Mouse (Mus musculus) C2C12 (cell line): ENCODE results near the gene Psmb9. TPM values are rescaled to one million over a fixed set of nuclear protein-coding genes. Genes with fewer than 3 reads are reported as not detected.
"Not testable (repeated sequence)": the region's sequence is repeated elsewhere in the genome, so short reads cannot be mapped to it uniquely, and the experiment has no call there.

Experiments used
- H3K27me3 ChIP-seq: one replicate; pipeline ENCODE4 v1.6.1; 2011; ENCODE audit not compliant: control insufficient read depth, insufficient read depth, insufficient read length
- H3K36me3 ChIP-seq: one replicate; pipeline ENCODE4 v1.6.1; 2011; ENCODE audit not compliant: control insufficient read depth, insufficient read depth
- H3K4me3 ChIP-seq: one replicate; pipeline ENCODE4 v1.5.1; 2011; ENCODE audit warnings: mild to moderate bottlenecking, control low read depth; ENCODE audit not compliant: poor library complexity, insufficient read depth, severe bottlenecking
- H3K79me2 ChIP-seq: one replicate; pipeline ENCODE4 v1.6.1; 2011; ENCODE audit not compliant: control insufficient read depth, insufficient read depth
- H3K79me3 ChIP-seq: one replicate; pipeline ENCODE4 v1.6.1; 2011; ENCODE audit warnings: low read depth, control low read depth
- H3ac ChIP-seq: one replicate; pipeline ENCODE3; 2011; ENCODE audit warnings: low read depth; ENCODE audit not compliant: control insufficient read depth, insufficient read length
- CEBPB ChIP-seq: IDR thresholded peaks from one replicate; pipeline ENCODE4 v1.6.1; 2011; ENCODE audit warnings: low read depth, mild to moderate bottlenecking, control low read depth, moderate library complexity
- CTCF ChIP-seq: IDR thresholded peaks from one replicate; pipeline ENCODE4 v1.5.1; 2011; ENCODE audit not compliant: control insufficient read depth, insufficient read depth, insufficient read length
- FOSL1 ChIP-seq: IDR thresholded peaks from one replicate; pipeline ENCODE4 v1.8.0; 2011; ENCODE audit warnings: mild to moderate bottlenecking, low read length; ENCODE audit not compliant: poor library complexity, insufficient read depth, severe bottlenecking
- MAX ChIP-seq: IDR thresholded peaks from one replicate; pipeline ENCODE4 v1.6.1; 2011; ENCODE audit warnings: mild to moderate bottlenecking, control low read depth
- MYOD1 ChIP-seq: IDR thresholded peaks from one replicate; pipeline ENCODE4 v1.6.1; 2011; ENCODE audit warnings: low read depth; ENCODE audit not compliant: control insufficient read depth, insufficient read length
- MYOG ChIP-seq: IDR thresholded peaks from one replicate; pipeline ENCODE4 v1.6.1; 2011; ENCODE audit not compliant: control insufficient read depth, insufficient read length; ENCODE audit errors: extremely low read depth
- USF1 ChIP-seq: IDR thresholded peaks from one replicate; pipeline ENCODE4 v1.6.1; 2011; ENCODE audit warnings: low read depth, mild to moderate bottlenecking, control low read depth, moderate library complexity
- polyA plus RNA-seq: library from polyadenylated mRNA; unstranded; fragments of >200 nt; fragmentation: generic; extraction: Trizol; gene quantifications from one replicate; pipeline ENCODE4 v1.2.1, GENCODE M21; 2012; ENCODE audit warnings: missing spikeins

Gene Psmb9
- polyA plus RNA-seq, 1 experiment: 0.07 TPM

- TF ChIP-seq CEBPB (no peak), FOSL1 (no peak), MYOG (no peak), MYOD1 (no peak), MAX (no peak), CTCF (no peak), USF1 (no peak)
- no peak within 1 kb of the TSS for H3K4me3 ChIP-seq
- H3K36me3 ChIP-seq: no peaks in the 10 kb centered on the region
- no peaks in the 10 kb centered on the region for H3K79me3 ChIP-seq
- H3K27me3 ChIP-seq: peaks cover 7% of the 10 kb centered on the region
- no peak within 1 kb of the TSS for H3ac ChIP-seq
- no peaks in the 10 kb centered on the region for H3K79me2 ChIP-seq
These were observed 34.6 kb downstream of the Psmb9 start, which contains the start of gene H2-DMb1 for GRCm38 (mm10) chr17:34152923-34153322. Gene H2-DMb1 (plus strand): TSS chr17:34153072.

- Histone ChIP-seq H3K27me3 (peaks cover 47% of the 10 kb centered on the region), H3ac (no peak overlapping the region), H3K4me3 (no peak overlapping the region), H3K79me3 (no peaks in the 10 kb centered on the region), H3K79me2 (no peaks in the 10 kb centered on the region), H3K36me3 (no peaks in the 10 kb centered on the region)
- TF ChIP-seq MAX: no peak
- TF ChIP-seq MYOD1: no peak
- TF ChIP-seq FOSL1: no peak
- TF ChIP-seq CEBPB: no peak
- no peak for TF ChIP-seq USF1
- no peak for TF ChIP-seq CTCF
- TF ChIP-seq MYOG: no peak
These were observed 42.6 kb downstream of the Psmb9 start for GRCm38 (mm10) chr17:34144960-34145371.

GRCm38 (mm10) chr17:34144221-34144620 is 43.3 kb downstream of the Psmb9 start:
- H3ac ChIP-seq, H3K79me2 ChIP-seq, H3K79me3 ChIP-seq, H3K4me3 ChIP-seq, H3K36me3 ChIP-seq: not testable (repeated sequence)
- peaks cover 47% of the 10 kb centered on the region for H3K27me3 ChIP-seq

GRCm38 (mm10) chr17:34143461-34143860 is 44.1 kb downstream of the Psmb9 start:
- Histone ChIP-seq H3K79me3 (no peaks in the 10 kb centered on the region), H3K4me3 (no peak overlapping the region), H3K79me2 (no peaks in the 10 kb centered on the region), H3ac (no peak overlapping the region), H3K27me3 (peaks cover 50% of the 10 kb centered on the region), H3K36me3 (no peaks in the 10 kb centered on the region)
- no peak for TF ChIP-seq MAX
- TF ChIP-seq MYOG: no peak
- TF ChIP-seq MYOD1: no peak
- no peak for TF ChIP-seq CEBPB
- TF ChIP-seq CTCF: no peak
- TF ChIP-seq USF1: no peak
- TF ChIP-seq FOSL1: no peak

- no peaks in the 10 kb centered on the region for H3K79me2 ChIP-seq
- TF ChIP-seq CTCF (no peak), FOSL1 (no peak), MYOG (no peak), MAX (no peak), CEBPB (no peak), MYOD1 (no peak), USF1 (no peak)
- H3K4me3 ChIP-seq: no peak within 1 kb of the TSS
- peaks cover 50% of the 10 kb centered on the region for H3K27me3 ChIP-seq
- H3K36me3 ChIP-seq: no peaks in the 10 kb centered on the region
- H3ac ChIP-seq: no peak within 1 kb of the TSS
- H3K79me3 ChIP-seq: no peaks in the 10 kb centered on the region
These were observed 44.5 kb downstream of the Psmb9 start, which contains the start of gene H2-DMb2 for GRCm38 (mm10) chr17:34143033-34143432. Gene H2-DMb2 (plus strand): TSS chr17:34143307.

GRCm38 (mm10) chr17:34142456-34143010 is 45.0 kb downstream of the Psmb9 start:
- Histone ChIP-seq H3ac (no peak overlapping the region), H3K4me3 (no peak overlapping the region), H3K36me3 (no peaks in the 10 kb centered on the region), H3K79me2 (no peaks in the 10 kb centered on the region), H3K27me3 (peaks cover 48% of the 10 kb centered on the region), H3K79me3 (no peaks in the 10 kb centered on the region)
- TF ChIP-seq CEBPB (no peak), MYOD1 (no peak), MYOG (no peak), FOSL1 (no peak), CTCF (no peak), MAX (no peak)
